Mouse (Mus musculus) CH12.LX (cell line): ENCODE measurements at regions not wholly inside any gene's neighbourhood (a gene's known extent, or its start where the extent isn't known, plus 50 kb on each side); places are given as distances from the start of the nearest gene placed in this dataset.

Experiments used
- E2F4 ChIP-seq: IDR thresholded peaks from 2 replicates; pipeline ENCODE4 v1.6.1; 2011; ENCODE audit warnings: low read depth, low read length, improper control_type of control experiment; ENCODE audit not compliant: insufficient replicate concordance
- MAX ChIP-seq: IDR thresholded peaks from 2 replicates; pipeline ENCODE4 v1.6.1; 2011; ENCODE audit warnings: low read length, improper control_type of control experiment
- POLR2A ChIP-seq: IDR thresholded peaks from 2 replicates; pipeline ENCODE4 v1.6.1; 2011; ENCODE audit warnings: low read depth, mild to moderate bottlenecking, improper control_type of control experiment, low read length

DNA sequence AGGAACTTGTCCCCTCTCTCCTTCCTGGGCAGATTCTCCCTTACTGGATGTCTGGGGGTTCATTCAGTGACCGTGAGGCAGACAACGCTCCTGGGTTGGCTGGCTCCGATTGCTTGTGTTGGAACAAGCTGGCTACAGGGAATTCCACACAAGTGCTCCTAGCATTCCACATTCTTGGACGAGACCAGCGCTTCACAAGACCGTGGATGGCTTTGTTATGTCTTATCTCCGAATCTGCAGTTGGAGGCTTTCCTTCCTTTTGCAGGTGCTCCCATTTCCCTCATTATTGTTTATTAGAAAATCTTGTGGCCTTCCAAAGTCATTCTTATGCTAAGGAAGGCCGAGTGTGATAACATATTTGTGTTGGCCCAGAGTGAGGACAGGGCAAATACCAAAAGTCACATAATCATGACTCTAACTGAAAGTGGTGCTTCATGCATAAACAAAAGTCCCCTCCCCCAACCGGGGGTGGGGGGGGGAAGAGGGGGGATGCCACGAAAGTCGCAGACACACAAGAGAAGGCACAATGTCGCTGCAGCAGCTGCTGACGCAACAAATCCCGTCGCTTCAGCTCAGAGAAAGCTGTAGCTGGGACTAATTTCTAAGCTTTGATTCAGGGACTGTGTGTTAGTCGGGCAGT, 61.7 kb upstream of the Gm15217 start:
- TF ChIP-seq E2F4 = no peak
- no peak for TF ChIP-seq POLR2A
- TF ChIP-seq MAX = no peak
